Mouse (Mus musculus) kidney, embryonic 14.5 days (tissue): ENCODE data around the gene Pim1. TPM values are rescaled to one million over a fixed set of nuclear protein-coding genes. Genes with fewer than 3 reads are reported as not detected.
A peak's percentile ranks its signal among the peaks of the same experiment; 100 is the strongest.
"Not testable (repeated sequence)": the region's sequence is repeated elsewhere in the genome, so short reads cannot be mapped to it uniquely, and the experiment has no call there.

Source experiments
- ATAC-seq: fragments of 200-750 bp; cut with Nextera tagmentation; 2 replicates; pipeline ENCODE4 v1.8.0; 2017; ENCODE audit warnings: moderate number of reproducible peaks, mild to moderate bottlenecking, moderate TSS enrichment, moderate library complexity; ENCODE audit not compliant: low FRiP score, low TSS enrichment
- H3K27ac ChIP-seq: fragments of 300-500 bp; sonication (generic); 2 replicates; pipeline ENCODE4 v1.5.1; 2014; ENCODE audit warnings: low read depth, mild to moderate bottlenecking, low read length, moderate library complexity, mixed read lengths
- H3K27me3 ChIP-seq: fragments of 300-500 bp; sonication (generic); 2 replicates; pipeline ENCODE4 v1.6.1; 2014; ENCODE audit warnings: mild to moderate bottlenecking, low read length; ENCODE audit not compliant: control insufficient read depth, insufficient read depth
- H3K36me3 ChIP-seq: fragments of 300-500 bp; sonication (generic); 2 replicates; pipeline ENCODE4 v1.6.1; 2014; ENCODE audit warnings: low read length, mixed read lengths; ENCODE audit not compliant: control insufficient read depth, insufficient read depth
- H3K4me1 ChIP-seq: fragments of 300-500 bp; sonication (generic); 2 replicates; pipeline ENCODE4 v1.6.1; 2014; ENCODE audit warnings: low read length, mixed read lengths; ENCODE audit not compliant: control insufficient read depth, insufficient read depth
- H3K4me2 ChIP-seq: fragments of 300-500 bp; sonication (generic); replicated peaks from 2 replicates; pipeline ENCODE4 v1.6.1; 2014; ENCODE audit warnings: low read depth, mild to moderate bottlenecking, low read length
- H3K4me3 ChIP-seq: fragments of 300-500 bp; sonication (generic); 2 replicates; pipeline ENCODE4 v1.5.1; 2014; ENCODE audit warnings: mild to moderate bottlenecking, low read length
- H3K9ac ChIP-seq: fragments of 300-500 bp; sonication (generic); 2 replicates; pipeline ENCODE4 v1.6.1; 2014; ENCODE audit warnings: low read depth, mild to moderate bottlenecking, low read length, moderate library complexity
- H3K9me3 ChIP-seq: fragments of 300-500 bp; sonication (generic); 2 replicates; pipeline ENCODE4 v1.6.1; 2016; ENCODE audit warnings: low read length; ENCODE audit not compliant: control insufficient read depth
- WGBS: fragments of 180-500 bp; shearing (Covaris S2); extraction: QIAGEN DNeasy Blood & Tissue Kit; methylation state at CpG from one replicate; pipeline ENCODE4 v1.1.7; 2014; 5-methylcytosine and 5-hydroxymethylcytosine counted together
- polyA plus RNA-seq: library from polyadenylated mRNA; unstranded; fragments of >200 nt; fragmentation: Nextera tagmentation; extraction: Ambion mirVana; gene quantifications from 2 replicates; pipeline ENCODE4 v1.2.1, GENCODE M21; 2014

The Pim1 gene
- polyA plus RNA-seq, 1 experiment from 2014 or later: 12.6 TPM

DNA sequence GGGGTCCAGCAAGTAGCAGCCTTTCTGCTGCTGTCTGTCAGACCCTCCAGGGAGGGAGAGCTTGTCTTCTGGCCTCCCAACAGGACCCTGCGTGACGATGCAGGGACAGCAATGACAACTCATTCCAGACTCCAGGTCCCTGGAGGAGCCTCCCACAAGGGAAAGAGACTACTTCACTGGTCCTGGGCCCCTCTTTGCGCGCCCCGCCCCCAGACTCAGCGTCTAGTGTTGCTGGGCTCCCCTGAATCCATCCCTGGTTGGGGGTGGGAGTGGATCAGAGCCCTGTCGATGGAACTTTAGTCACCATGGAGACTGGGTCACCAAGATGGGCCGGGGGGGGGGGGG, 4.2 kb downstream of the Pim1 start:
- no peaks in the 10 kb centered on the region for H3K9me3 ChIP-seq
- H3K4me2 ChIP-seq: no peak overlapping the region
- no peaks in the 10 kb centered on the region for H3K27me3 ChIP-seq
- no peak for ATAC-seq
- H3K36me3 ChIP-seq: peaks cover 19% of the 10 kb centered on the region
- H3K9ac ChIP-seq: no peak overlapping the region
- WGBS: 63% methylated on average over 7 of the region's 8 CpGs
- H3K27ac ChIP-seq: no peak overlapping the region
- peaks cover 7% of the 10 kb centered on the region; the same call in 1 of the 2 replicates for H3K4me1 ChIP-seq
- H3K4me3 ChIP-seq: no peak overlapping the region

DNA sequence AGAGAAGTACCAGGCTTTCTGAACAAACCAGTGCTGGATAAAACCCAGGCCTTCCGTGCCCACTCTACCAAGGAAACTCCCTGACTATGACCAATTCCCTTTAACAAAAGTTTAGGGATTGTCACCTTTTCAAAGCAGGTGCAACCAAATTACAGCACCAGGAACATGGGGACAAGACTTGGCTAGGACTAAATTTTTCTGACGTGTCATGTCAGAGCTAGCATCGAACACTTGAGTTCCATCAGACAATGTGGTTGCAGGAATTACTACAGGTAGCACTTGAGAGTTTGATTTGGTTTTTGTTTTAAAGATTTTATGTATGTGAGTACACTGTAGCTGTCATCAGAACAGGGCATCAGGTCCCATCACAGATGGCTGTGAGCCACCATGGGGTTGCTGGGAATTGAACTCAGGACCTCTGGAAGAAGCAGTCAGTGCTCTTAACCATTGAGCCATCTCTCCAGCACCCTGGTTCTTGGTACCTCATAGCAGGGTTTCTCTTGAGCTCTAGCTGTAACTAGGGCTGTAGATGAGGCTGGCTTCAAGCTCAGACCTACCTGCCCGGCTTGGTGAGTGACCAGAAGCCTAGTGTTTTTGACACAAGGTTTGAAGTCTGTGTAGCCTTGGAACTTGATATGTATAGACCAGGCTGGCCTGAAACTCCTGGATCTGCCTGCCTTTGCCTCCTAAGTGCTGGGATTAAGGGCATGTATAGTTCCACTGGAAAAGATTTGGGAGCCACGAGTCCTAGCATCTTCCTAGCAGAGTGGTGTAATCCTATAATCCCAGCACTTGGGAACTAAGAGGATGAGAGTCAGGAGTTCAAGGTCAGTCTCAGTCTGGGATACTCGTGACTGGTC, 5.9 kb downstream of the Pim1 start:
- no peak for ATAC-seq
- no peak overlapping the region for H3K27ac ChIP-seq

DNA sequence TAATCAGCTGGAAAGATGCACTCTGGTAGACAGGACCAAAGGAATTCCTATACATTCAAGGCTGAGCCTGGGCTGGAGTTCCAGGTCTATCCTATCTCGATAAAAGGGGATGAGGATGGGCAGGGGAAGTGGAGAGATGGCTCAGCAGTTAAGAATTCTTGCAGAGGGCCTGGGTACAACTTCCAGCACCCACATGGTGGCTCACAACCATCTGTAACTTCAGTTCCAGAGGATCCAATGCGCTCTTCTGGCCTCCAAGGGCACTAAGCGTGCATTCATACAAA, 6.5 kb downstream of the Pim1 start:
- no peak for ATAC-seq
- Histone ChIP-seq H3K27ac (no peak overlapping the region), H3K9me3 (no peaks in the 10 kb centered on the region), H3K36me3 (peaks cover 19% of the 10 kb centered on the region), H3K4me3 (no peak overlapping the region), H3K27me3 (no peaks in the 10 kb centered on the region), H3K4me2 (no peak overlapping the region), H3K4me1 (peaks cover 7% of the 10 kb centered on the region; the same call in 1 of the 2 replicates), H3K9ac (no peak overlapping the region)
- 95% methylated on average over 3 of the region's 3 CpGs for WGBS

More for the DNA sequence above, 5.9 kb downstream of the Pim1 start:
- Histone ChIP-seq H3K36me3 (peaks cover 19% of the 10 kb centered on the region), H3K9me3 (no peaks in the 10 kb centered on the region), H3K27me3 (no peaks in the 10 kb centered on the region), H3K4me3 (no peak overlapping the region), H3K4me2 (no peak overlapping the region), H3K4me1 (peaks cover 7% of the 10 kb centered on the region; the same call in 1 of the 2 replicates), H3K9ac (no peak overlapping the region)
- WGBS: 81% methylated on average over 6 of the region's 6 CpGs

DNA sequence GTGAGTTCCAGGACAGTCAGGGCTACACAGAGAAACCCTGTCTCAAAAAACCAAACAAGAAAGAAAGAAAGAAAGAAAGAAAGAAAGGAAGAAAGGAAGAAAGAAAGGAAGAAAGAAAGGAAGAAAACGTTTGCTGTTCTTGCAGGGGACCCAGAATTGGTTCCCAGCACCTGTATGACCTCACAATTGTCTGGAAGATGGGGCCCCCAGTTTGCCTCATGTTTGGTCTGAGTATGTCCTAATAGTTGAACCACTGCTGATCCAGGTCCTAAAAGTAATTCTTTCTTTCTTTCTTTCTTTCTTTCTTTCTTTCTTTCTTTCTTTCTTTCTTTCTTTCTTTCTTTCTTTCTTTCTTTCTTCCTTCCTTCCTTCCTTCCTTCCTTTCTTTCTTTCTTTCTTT, 6.9 kb downstream of the Pim1 start:
- not testable (repeated sequence) for H3K9ac ChIP-seq, H3K4me3 ChIP-seq, H3K27ac ChIP-seq, H3K9me3 ChIP-seq, H3K4me2 ChIP-seq, H3K27me3 ChIP-seq, ATAC-seq, H3K4me1 ChIP-seq
- peaks cover 19% of the 10 kb centered on the region for H3K36me3 ChIP-seq
- WGBS: 61% methylated on average over 1 of the region's 1 CpGs

DNA sequence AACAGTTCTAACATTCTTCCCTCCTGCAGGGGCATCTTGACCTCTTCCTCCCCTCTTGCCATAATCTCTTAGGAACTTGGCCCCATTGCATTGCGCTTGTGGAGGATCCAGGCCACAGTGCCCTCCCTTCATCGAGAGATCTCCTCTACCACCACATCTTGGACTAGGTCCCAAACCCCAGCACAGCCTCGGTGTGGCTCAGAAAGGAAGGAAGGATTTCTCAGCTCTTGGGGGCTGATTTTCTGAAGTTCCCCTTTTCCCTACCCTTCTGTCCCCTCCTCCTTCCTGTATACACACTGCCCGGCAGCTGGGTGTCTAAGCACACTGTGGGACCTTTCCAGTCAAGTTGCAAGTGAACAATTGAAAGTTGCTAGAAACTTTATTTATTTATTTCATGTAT, 7.5 kb downstream of the Pim1 start:
- Histone ChIP-seq H3K9me3 (no peaks in the 10 kb centered on the region), H3K27ac (no peak overlapping the region), H3K4me3 (no peak overlapping the region), H3K4me2 (no peak overlapping the region), H3K27me3 (no peaks in the 10 kb centered on the region), H3K9ac (no peak overlapping the region), H3K36me3 (peaks cover 19% of the 10 kb centered on the region), H3K4me1 (peaks cover 8% of the 10 kb centered on the region; the same call in 1 of the 2 replicates)
- 59% methylated on average over 4 of the region's 4 CpGs for WGBS
- no peak for ATAC-seq

DNA sequence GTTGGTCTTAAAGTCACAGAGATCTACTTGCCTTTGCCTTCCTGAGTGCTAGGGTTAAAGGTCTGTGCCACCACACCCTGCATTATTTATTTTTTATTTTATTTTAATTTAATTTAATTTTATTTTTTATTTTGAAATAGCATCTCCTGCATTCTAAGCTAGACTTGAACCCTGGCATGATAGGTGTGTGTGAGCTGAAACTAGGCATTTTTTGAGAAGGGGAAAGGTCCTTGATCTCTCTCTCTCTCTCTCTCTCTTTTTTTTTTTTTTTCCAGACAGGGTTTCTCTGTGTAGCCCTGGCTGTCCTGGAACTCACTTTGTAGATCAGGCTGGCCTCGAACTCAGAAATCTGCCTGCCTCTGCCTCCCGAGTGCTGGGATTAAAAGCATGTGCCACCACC, 8.4 kb downstream of the Pim1 start:
- H3K9me3 ChIP-seq, H3K27me3 ChIP-seq, H3K9ac ChIP-seq, H3K4me3 ChIP-seq, H3K4me1 ChIP-seq, ATAC-seq, H3K27ac ChIP-seq, H3K4me2 ChIP-seq: not testable (repeated sequence)
- H3K36me3 ChIP-seq: peaks cover 12% of the 10 kb centered on the region; the same call in 1 of the 2 replicates
- WGBS: 88% methylated on average over 2 of the region's 2 CpGs

DNA sequence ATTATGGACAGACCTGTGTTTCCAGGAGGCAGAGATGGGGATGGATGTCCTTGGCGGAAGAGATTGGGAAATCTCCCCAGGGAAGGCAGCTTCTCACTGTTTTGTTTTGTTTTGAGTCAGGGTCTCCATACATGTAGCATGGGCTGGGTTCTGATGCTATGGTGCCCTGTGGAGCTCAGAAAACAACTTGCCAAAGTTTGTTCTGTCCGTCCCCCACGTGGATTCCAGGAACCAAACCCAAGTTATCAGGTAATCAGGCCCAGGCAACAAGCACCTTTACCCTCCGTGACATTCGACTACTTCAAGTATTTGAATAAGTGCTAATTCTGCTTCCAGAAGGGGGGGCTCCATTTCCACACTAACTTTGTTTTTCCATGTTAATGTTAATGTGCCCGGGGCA, 9.0 kb downstream of the Pim1 start:
- no peaks in the 10 kb centered on the region for H3K27me3 ChIP-seq
- H3K4me3 ChIP-seq: no peak overlapping the region
- WGBS: 80% methylated on average over 6 of the region's 6 CpGs
- ATAC-seq: no peak
- H3K4me1 ChIP-seq: peaks cover 6% of the 10 kb centered on the region; the same call in 1 of the 2 replicates
- no peak overlapping the region for H3K4me2 ChIP-seq
- peaks cover 4% of the 10 kb centered on the region; the same call in 1 of the 2 replicates for H3K9me3 ChIP-seq
- no peak overlapping the region for H3K9ac ChIP-seq
- no peak overlapping the region for H3K27ac ChIP-seq
- H3K36me3 ChIP-seq: peaks cover 7% of the 10 kb centered on the region; the same call in 1 of the 2 replicates

DNA sequence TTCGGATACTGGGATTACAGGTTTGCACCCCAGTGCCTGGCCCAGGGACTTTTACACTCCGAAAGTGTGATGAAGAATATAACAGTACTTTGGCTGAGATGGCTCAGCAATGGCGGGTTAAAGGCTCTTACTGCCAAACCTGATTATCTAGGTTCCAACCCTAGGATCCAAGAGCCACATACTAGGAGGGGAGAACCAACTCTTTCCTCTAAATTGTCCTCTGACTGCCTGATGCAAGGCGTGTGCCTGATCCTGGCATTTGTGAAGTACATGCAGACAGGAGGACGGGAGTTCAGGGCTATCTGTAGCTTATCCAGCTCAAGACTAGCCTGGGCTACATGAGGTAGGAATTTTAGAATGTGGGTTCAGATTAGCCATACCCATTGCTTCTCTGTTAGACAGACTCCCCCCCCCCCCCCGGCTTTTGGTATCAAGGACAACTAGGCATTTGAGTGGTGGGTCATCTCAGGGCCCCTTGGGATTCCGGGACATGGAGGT, 9.7 kb downstream of the Pim1 start:
- Histone ChIP-seq H3K9ac (no peak overlapping the region), H3K4me3 (no peak overlapping the region), H3K36me3 (0 out of 2 replicates have a peak, but pooled peaks cover 2% of the 10 kb centered on the region), H3K4me1 (peaks cover 6% of the 10 kb centered on the region; the same call in 1 of the 2 replicates), H3K27ac (no peak overlapping the region), H3K9me3 (peaks cover 4% of the 10 kb centered on the region; the same call in 1 of the 2 replicates), H3K27me3 (no peaks in the 10 kb centered on the region), H3K4me2 (no peak overlapping the region)
- 82% methylated on average over 7 of the region's 7 CpGs for WGBS
- ATAC-seq: no peak

DNA sequence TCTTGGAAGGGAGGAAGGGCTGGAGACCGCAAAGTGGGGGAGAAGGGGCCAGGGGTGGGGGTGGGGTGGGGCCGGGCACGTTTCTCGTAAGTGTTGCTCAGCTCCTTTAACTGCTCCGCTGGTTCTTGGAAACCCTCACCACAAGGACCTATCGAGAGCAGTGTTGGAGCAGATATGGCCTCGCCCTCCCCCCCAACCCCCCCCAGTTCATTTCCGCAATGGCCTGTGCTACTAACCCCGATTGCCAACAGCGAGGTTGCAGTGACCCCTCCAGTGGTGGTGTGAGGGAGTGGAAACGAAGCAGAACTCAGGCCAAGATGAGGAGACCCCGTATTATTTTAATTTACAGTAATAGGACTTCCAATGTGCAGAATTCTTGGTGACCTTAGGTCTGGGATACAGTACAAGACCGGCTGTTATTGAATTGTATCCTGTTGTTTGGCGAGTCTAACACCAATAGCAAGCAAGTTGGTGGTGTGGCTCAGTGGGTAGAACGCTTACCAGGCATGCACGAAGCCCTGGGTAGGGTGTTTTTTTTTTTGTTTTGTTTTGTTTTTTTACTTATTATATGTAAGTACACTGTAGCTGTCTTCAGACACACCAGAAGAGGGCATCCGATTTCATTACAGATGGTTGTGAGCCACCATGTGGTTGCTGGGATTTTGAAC, 10.4 kb downstream of the Pim1 start:
- Histone ChIP-seq H3K4me1 (peaks cover 6% of the 10 kb centered on the region; the same call in 1 of the 2 replicates), H3K9me3 (peaks cover 4% of the 10 kb centered on the region; the same call in 1 of the 2 replicates), H3K4me3 (no peak overlapping the region), H3K36me3 (0 out of 2 replicates have a peak, but pooled peaks cover 2% of the 10 kb centered on the region), H3K27ac (no peak overlapping the region), H3K9ac (no peak overlapping the region), H3K27me3 (no peaks in the 10 kb centered on the region), H3K4me2 (no peak overlapping the region)
- peak; percentile 70; the same call in 1 of the 2 replicates for ATAC-seq
- 72% methylated on average over 17 of the region's 17 CpGs for WGBS
